Mouse (Mus musculus) lung, embryonic 15.5 days (tissue): Measurements from ENCODE around the gene 4930562C15Rik. TPM values are rescaled to one million over a fixed set of nuclear protein-coding genes. Genes with fewer than 3 reads are reported as not detected.
"Not testable (repeated sequence)": the region's sequence is repeated elsewhere in the genome, so short reads cannot be mapped to it uniquely, and the experiment has no call there.

Source experiments
- ATAC-seq: fragments of 200-750 bp; cut with Nextera tagmentation; 2 replicates; pipeline ENCODE4 v1.8.0; 2017; ENCODE audit warnings: moderate number of reproducible peaks, borderline replicate concordance; ENCODE audit not compliant: low FRiP score, low TSS enrichment; ENCODE audit errors: extremely low read depth
- H3K27ac ChIP-seq: fragments of 300-500 bp; sonication (generic); 2 replicates; pipeline ENCODE4 v1.5.1; 2015; ENCODE audit warnings: moderate library complexity, mild to moderate bottlenecking, inconsistent platforms
- H3K27me3 ChIP-seq: fragments of 300-500 bp; sonication (generic); 2 replicates; pipeline ENCODE4 v1.6.1; 2015; ENCODE audit warnings: inconsistent platforms
- H3K36me3 ChIP-seq: fragments of 300-500 bp; sonication (generic); 2 replicates; pipeline ENCODE4 v1.6.1; 2015; ENCODE audit warnings: inconsistent platforms
- H3K4me1 ChIP-seq: fragments of 300-500 bp; sonication (generic); 2 replicates; pipeline ENCODE4 v1.6.1; 2015; ENCODE audit warnings: inconsistent platforms
- H3K4me2 ChIP-seq: fragments of 300-500 bp; sonication (generic); 2 replicates; pipeline ENCODE4 v1.6.1; 2015; ENCODE audit warnings: inconsistent platforms, mild to moderate bottlenecking, moderate library complexity
- H3K4me3 ChIP-seq: fragments of 300-500 bp; sonication (generic); 2 replicates; pipeline ENCODE4 v1.5.1; 2015; ENCODE audit warnings: mild to moderate bottlenecking, inconsistent platforms
- H3K9ac ChIP-seq: fragments of 300-500 bp; sonication (generic); 2 replicates; pipeline ENCODE4 v1.6.1; 2015; ENCODE audit warnings: inconsistent platforms
- H3K9me3 ChIP-seq: fragments of 300-500 bp; sonication (generic); 2 replicates; pipeline ENCODE4 v1.6.1; 2016; ENCODE audit warnings: inconsistent platforms
- WGBS: fragments of 180-500 bp; shearing (Covaris S2); methylation state at CpG from one replicate; pipeline ENCODE4 v1.1.7; 2015; 5-methylcytosine and 5-hydroxymethylcytosine counted together
- polyA plus RNA-seq: library from polyadenylated mRNA; unstranded; fragments of >200 nt; fragmentation: Nextera tagmentation; extraction: Ambion mirVana; gene quantifications from 2 replicates; pipeline ENCODE4 v1.2.1, GENCODE M21; 2015

Gene 4930562C15Rik
- 0.57 and 0.69 TPM in 2 replicates for polyA plus RNA-seq

- H3K4me2 ChIP-seq: no peak within 1 kb of the TSS
- peak; percentile 46 for ATAC-seq
- H3K9ac ChIP-seq: no peak within 1 kb of the TSS
- H3K9me3 ChIP-seq: no peaks in the 10 kb centered on the region
- H3K36me3 ChIP-seq: no peaks in the 10 kb centered on the region
- 70% methylated on average over 3 of the region's 3 CpGs for WGBS
- no peaks in the 10 kb centered on the region for H3K27me3 ChIP-seq
- H3K27ac ChIP-seq: peak within 1 kb of the TSS; percentile 5; the same call in 1 of the 2 replicates
- 0 out of 2 replicates have a peak, but pooled peaks cover 8% of the 10 kb centered on the region for H3K4me1 ChIP-seq
- H3K4me3 ChIP-seq: no peak within 1 kb of the TSS
Measured at GRCm38 (mm10) chr16:4835191-4835590, at the start of gene 4930562C15Rik. TSS of gene 4930562C15Rik (plus strand) at chr16:4835416.

GRCm38 (mm10) chr16:4785706-4786105 lies 49.5 kb upstream of the 4930562C15Rik start:
- no peak overlapping the region for H3K4me3 ChIP-seq
- H3K36me3 ChIP-seq: no peaks in the 10 kb centered on the region
- no peak overlapping the region for H3K9ac ChIP-seq
- H3K27me3 ChIP-seq: no peaks in the 10 kb centered on the region
- H3K27ac ChIP-seq: no peak overlapping the region
- H3K4me1 ChIP-seq: peaks cover 40% of the 10 kb centered on the region
- no peaks in the 10 kb centered on the region for H3K9me3 ChIP-seq
- ATAC-seq: no peak
- WGBS: 61% methylated on average over 4 of the region's 4 CpGs
- H3K4me2 ChIP-seq: no peak overlapping the region

GRCm38 (mm10) chr16:4788176-4788575 lies 47.0 kb upstream of the 4930562C15Rik start:
- Histone ChIP-seq H3K36me3 (no peaks in the 10 kb centered on the region), H3K27ac (no peak overlapping the region), H3K4me3 (peak overlapping the region; percentile 80), H3K9ac (no peak overlapping the region), H3K9me3 (no peaks in the 10 kb centered on the region), H3K27me3 (no peaks in the 10 kb centered on the region), H3K4me1 (peaks cover 32% of the 10 kb centered on the region), H3K4me2 (peak overlapping the region; percentile 71)
- ATAC-seq: no peak

GRCm38 (mm10) chr16:4789311-4789768 lies 45.9 kb upstream of the 4930562C15Rik start:
- H3K4me3 ChIP-seq: peak overlapping the region; percentile 80
- peak overlapping the region; percentile 71 for H3K4me2 ChIP-seq
- H3K36me3 ChIP-seq: no peaks in the 10 kb centered on the region
- peak overlapping the region; percentile 93 for H3K27ac ChIP-seq
- no peaks in the 10 kb centered on the region for H3K9me3 ChIP-seq
- H3K27me3 ChIP-seq: no peaks in the 10 kb centered on the region
- under 1% methylated on average over 29 of the region's 29 CpGs for WGBS
- peak; percentile 46 for ATAC-seq
- peak overlapping the region; percentile 80 for H3K9ac ChIP-seq
- H3K4me1 ChIP-seq: peaks cover 32% of the 10 kb centered on the region

GRCm38 (mm10) chr16:4789810-4790559 lies 45.2 kb upstream of the 4930562C15Rik start, which contains the start of gene Cdip1:
TSS of gene Cdip1 (minus strand) at chr16:4790292.
- H3K27ac ChIP-seq: peak within 1 kb of the TSS; percentile 93
- H3K4me2 ChIP-seq: peak within 1 kb of the TSS; percentile 71
- peaks cover 31% of the 10 kb centered on the region for H3K4me1 ChIP-seq
- no peaks in the 10 kb centered on the region for H3K36me3 ChIP-seq
- no peaks in the 10 kb centered on the region for H3K27me3 ChIP-seq
- no peaks in the 10 kb centered on the region for H3K9me3 ChIP-seq
- peak; percentile 99 for ATAC-seq
- H3K4me3 ChIP-seq: peak within 1 kb of the TSS; percentile 80
- WGBS: under 1% methylated on average over 51 of the region's 51 CpGs
- peak within 1 kb of the TSS; percentile 80 for H3K9ac ChIP-seq

GRCm38 (mm10) chr16:4791332-4791731 lies 43.9 kb upstream of the 4930562C15Rik start:
- no peak overlapping the region for H3K4me2 ChIP-seq
- H3K36me3 ChIP-seq: no peaks in the 10 kb centered on the region
- H3K27me3 ChIP-seq: no peaks in the 10 kb centered on the region
- 67% methylated on average over 2 of the region's 2 CpGs for WGBS
- no peak overlapping the region for H3K4me3 ChIP-seq
- ATAC-seq: no peak
- H3K4me1 ChIP-seq: peaks cover 19% of the 10 kb centered on the region
- H3K9me3 ChIP-seq: no peaks in the 10 kb centered on the region
- H3K27ac ChIP-seq: no peak overlapping the region
- no peak overlapping the region for H3K9ac ChIP-seq

- H3K4me1 ChIP-seq: no peaks in the 10 kb centered on the region
- no peak overlapping the region for H3K4me3 ChIP-seq
- H3K27ac ChIP-seq: no peak overlapping the region
- 57% methylated on average over 4 of the region's 4 CpGs for WGBS
- no peak for ATAC-seq
- no peaks in the 10 kb centered on the region for H3K36me3 ChIP-seq
- no peaks in the 10 kb centered on the region for H3K9me3 ChIP-seq
- no peak overlapping the region for H3K4me2 ChIP-seq
- no peaks in the 10 kb centered on the region for H3K27me3 ChIP-seq
- no peak overlapping the region for H3K9ac ChIP-seq
Measured at GRCm38 (mm10) chr16:4796631-4797030, 38.6 kb upstream of the 4930562C15Rik start.

GRCm38 (mm10) chr16:4818349-4818748 lies 16.9 kb upstream of the 4930562C15Rik start:
- H3K36me3 ChIP-seq: no peaks in the 10 kb centered on the region
- H3K4me1 ChIP-seq: no peaks in the 10 kb centered on the region
- no peak for ATAC-seq
- H3K27ac ChIP-seq: no peak overlapping the region
- H3K4me2 ChIP-seq: no peak overlapping the region
- no peaks in the 10 kb centered on the region for H3K27me3 ChIP-seq
- WGBS: 90% methylated on average over 3 of the region's 3 CpGs
- no peak overlapping the region for H3K9ac ChIP-seq
- H3K4me3 ChIP-seq: no peak overlapping the region
- H3K9me3 ChIP-seq: peaks cover 8% of the 10 kb centered on the region; the same call in 1 of the 2 replicates

GRCm38 (mm10) chr16:4824466-4824865 lies 10.8 kb upstream of the 4930562C15Rik start:
- not testable (repeated sequence) for H3K4me3 ChIP-seq, H3K27me3 ChIP-seq, H3K9ac ChIP-seq, H3K4me1 ChIP-seq, H3K9me3 ChIP-seq, ATAC-seq, H3K36me3 ChIP-seq, H3K27ac ChIP-seq, H3K4me2 ChIP-seq
- WGBS: 77% methylated on average over 5 of the region's 5 CpGs

GRCm38 (mm10) chr16:4827639-4828038 lies 7.6 kb upstream of the 4930562C15Rik start:
- Histone ChIP-seq H3K27ac (no peak overlapping the region), H3K9me3 (no peaks in the 10 kb centered on the region), H3K27me3 (no peaks in the 10 kb centered on the region), H3K9ac (no peak overlapping the region), H3K4me1 (peaks cover 3% of the 10 kb centered on the region; the same call in 1 of the 2 replicates), H3K4me2 (no peak overlapping the region), H3K4me3 (no peak overlapping the region), H3K36me3 (no peaks in the 10 kb centered on the region)
- 87% methylated on average over 5 of the region's 5 CpGs for WGBS
- ATAC-seq: no peak

- Histone ChIP-seq H3K36me3 (no peaks in the 10 kb centered on the region), H3K27me3 (no peaks in the 10 kb centered on the region), H3K4me1 (peaks cover 8% of the 10 kb centered on the region; the same call in 1 of the 2 replicates), H3K27ac (no peak overlapping the region), H3K4me3 (no peak overlapping the region), H3K9ac (no peak overlapping the region), H3K9me3 (no peaks in the 10 kb centered on the region), H3K4me2 (no peak overlapping the region)
- 56% methylated on average over 6 of the region's 6 CpGs for WGBS
- ATAC-seq: no peak
Measured at GRCm38 (mm10) chr16:4829271-4829900, 5.8 kb upstream of the 4930562C15Rik start.
